Mouse (Mus musculus): ENCODE measurements around the gene Akap6.

DNA sequence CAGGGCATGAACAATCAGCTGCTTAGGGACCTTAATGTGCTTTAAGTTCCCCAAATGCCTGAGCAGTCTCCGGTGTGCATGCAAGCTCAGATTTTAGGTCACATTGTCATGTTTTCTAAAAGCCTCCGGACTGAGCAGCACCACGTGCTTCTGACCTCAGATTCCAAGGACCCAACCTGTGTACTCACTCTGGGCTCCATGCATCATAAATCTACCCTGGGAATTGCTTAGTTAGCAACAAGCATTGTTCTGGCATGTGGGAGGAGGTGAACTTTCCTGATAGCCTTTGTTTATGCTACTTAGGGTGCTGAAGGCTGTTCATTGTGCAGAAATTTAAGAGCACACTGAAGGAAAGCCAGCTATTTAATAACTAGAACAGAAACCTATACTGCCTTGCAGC lies 313.2 kb downstream of the Akap6 start:
- TF ChIP-seq POLR2A (IDR thresholded peaks at IDR 0.05; ENCODE audit: insufficient read length, low read depth) (no peak), MYOD1 (IDR thresholded peaks at IDR 0.05; ENCODE audit: control insufficient read depth in 1 of 3, insufficient read length in 2 of 3, low read depth in 2 of 3) (no peak)

All from myocyte (in vitro differentiated cells).